Mouse (Mus musculus): ENCODE measurements around the gene Setd2. TPM values are rescaled to one million over a fixed set of nuclear protein-coding genes. Genes with fewer than 3 reads are reported as not detected.

Gene Setd2
- polyA plus RNA-seq, 1 experiment from 2014 or later = 19.7 TPM

DNA sequence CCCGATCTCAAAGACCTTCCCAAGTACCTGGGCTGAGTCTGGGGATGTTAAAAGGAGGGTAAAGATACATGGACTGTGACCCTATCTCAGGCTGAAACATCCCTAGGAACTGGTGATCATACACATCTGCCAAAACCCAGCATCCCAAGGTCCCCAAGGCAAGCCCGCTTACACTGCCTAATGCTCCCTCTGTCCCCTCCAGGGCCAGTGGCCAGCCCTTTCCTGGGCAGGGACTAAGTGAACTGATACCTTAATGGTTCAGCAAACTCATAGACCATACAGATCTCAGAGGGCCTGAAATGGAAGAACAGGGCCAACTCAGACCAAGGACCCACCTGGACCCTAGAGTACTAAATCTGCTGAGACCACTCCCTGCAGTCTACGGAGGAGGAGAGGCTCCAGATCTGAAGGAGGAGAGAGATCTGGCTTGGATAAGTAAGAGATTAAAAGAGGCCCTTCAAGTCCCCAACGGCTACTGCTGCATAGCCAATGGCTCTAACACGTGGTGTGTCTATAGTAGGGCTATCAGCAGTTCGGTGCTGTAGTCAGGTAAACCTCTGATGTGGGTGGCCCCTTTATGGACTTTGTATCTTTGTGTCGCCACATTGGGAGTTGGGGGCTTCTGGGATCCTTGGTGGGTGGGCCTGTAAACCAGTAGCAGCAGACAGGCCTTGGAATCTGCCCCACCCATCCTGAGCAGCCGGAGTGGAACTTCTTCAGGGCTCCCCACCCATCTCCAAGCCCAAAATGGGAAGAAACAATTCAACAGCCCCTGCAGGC is 91.2 kb downstream of the Setd2 start:
- no peak for ATAC-seq (replicated peaks; ENCODE audit: insufficient number of reproducible peaks, insufficient read depth, low FRiP score, low read depth)
- no peaks in the 10 kb centered on the region for H3K9me3 ChIP-seq (replicated peaks)
- peaks cover 13% of the 10 kb centered on the region for H3K4me1 ChIP-seq (replicated peaks)
- H3K4me2 ChIP-seq = peak overlapping the region; percentile 95
- peak overlapping the region; percentile 66 for H3K4me3 ChIP-seq
- 42% methylated on average over 8 of the region's 8 CpGs for WGBS
- peaks cover 35% of the 10 kb centered on the region for H3K36me3 ChIP-seq
- peak overlapping the region; percentile 88 for H3K27ac ChIP-seq
- no peaks in the 10 kb centered on the region for H3K27me3 ChIP-seq
- peak overlapping the region; percentile 74 for H3K9ac ChIP-seq

DNA sequence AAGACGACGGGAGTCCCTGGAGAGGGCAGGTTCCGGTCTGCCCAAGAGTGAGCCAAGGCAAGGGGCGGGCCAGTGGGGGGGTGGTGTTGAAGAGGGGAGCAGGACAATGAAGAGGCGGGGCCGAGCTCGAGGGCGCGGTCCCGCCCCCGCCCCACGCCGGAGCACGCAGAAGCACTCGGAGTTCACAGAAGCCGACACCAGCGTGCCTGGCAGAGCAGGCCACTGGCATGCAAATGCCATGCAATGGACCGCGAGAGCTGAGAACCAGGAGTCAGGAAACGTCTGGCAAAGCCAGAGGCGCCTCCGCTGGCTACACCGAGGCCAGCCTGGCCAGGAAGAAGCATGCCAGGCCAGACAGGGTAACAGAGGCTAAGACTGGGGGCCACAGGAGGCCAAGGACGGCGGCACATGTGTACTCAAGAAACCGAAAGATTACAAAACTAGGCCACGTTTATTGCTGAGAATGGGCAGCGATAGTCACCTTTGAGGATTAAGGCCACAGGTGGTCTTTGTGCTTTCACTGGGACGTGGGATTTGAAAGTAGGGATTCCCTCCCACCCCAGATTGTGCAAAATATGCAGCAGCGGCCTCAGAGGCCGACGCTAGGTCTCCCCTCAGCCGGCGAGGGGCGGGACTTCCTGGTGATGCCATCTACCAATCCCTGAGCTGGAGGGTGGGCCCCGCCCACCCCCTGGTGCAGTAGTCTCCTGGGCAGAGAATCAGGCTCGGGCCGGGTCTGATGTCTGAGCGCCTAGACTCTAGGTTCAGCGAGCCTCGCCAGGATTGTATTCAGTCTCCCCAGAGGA is 92.2 kb downstream of the Setd2 start, which contains the start of gene Nradd:
TSS of gene Nradd (minus strand) at position 92 of the 806 bp plus-strand sequence.
- 4% methylated on average over 41 of the region's 41 CpGs for WGBS
- ATAC-seq (replicated peaks; ENCODE audit: insufficient number of reproducible peaks, insufficient read depth, low FRiP score, low read depth) = peak; percentile 92
- Histone ChIP-seq H3K27ac (peak within 1 kb of the TSS; percentile 88), H3K9me3 (replicated peaks) (no peaks in the 10 kb centered on the region), H3K4me1 (replicated peaks) (peaks cover 13% of the 10 kb centered on the region), H3K4me3 (peak within 1 kb of the TSS; percentile 66), H3K4me2 (peak within 1 kb of the TSS; percentile 95), H3K9ac (peak within 1 kb of the TSS; percentile 74), H3K27me3 (no peaks in the 10 kb centered on the region), H3K36me3 (peaks cover 29% of the 10 kb centered on the region; the same call in 1 of the 2 replicates)

DNA sequence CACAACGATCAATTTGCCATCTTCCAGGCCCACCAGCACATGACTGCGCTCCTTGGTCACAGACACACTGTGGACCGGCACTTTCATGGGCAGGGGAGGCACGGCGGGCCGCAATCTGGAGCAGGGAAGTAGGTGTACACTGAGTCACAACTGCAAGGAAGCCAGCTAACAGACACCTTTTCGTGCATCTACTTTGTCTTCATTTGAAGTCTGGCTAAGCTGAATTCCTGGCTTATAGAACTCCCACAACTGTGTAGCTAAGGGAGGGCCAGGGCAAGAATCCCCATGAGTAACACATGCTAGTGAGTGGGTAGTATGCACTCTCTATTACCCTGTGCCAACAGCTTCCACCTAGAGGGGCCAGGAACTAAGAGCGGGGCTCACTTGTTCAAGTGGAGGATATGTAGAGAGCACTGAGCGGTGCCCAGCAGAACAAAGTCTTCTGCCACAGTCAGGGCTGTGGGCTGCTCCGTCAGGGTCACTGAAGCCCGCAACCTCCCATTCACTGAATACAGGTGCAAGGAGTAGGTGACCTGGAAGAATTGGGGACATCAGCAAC is 93.0 kb downstream of the Setd2 start:
- WGBS = 68% methylated on average over 11 of the region's 11 CpGs
- no peak for ATAC-seq (replicated peaks; ENCODE audit: insufficient number of reproducible peaks, insufficient read depth, low FRiP score, low read depth)
- 0 out of 2 replicates have a peak, but pooled peaks cover 3% of the 10 kb centered on the region for H3K27me3 ChIP-seq
- H3K4me2 ChIP-seq = peak overlapping the region; percentile 95
- peaks cover 26% of the 10 kb centered on the region; the same call in 1 of the 2 replicates for H3K36me3 ChIP-seq
- H3K9ac ChIP-seq = peak overlapping the region; percentile 74
- peak overlapping the region; percentile 66 for H3K4me3 ChIP-seq
- H3K9me3 ChIP-seq (replicated peaks) = no peaks in the 10 kb centered on the region
- peaks cover 13% of the 10 kb centered on the region for H3K4me1 ChIP-seq (replicated peaks)
- peak overlapping the region; percentile 88 for H3K27ac ChIP-seq

DNA sequence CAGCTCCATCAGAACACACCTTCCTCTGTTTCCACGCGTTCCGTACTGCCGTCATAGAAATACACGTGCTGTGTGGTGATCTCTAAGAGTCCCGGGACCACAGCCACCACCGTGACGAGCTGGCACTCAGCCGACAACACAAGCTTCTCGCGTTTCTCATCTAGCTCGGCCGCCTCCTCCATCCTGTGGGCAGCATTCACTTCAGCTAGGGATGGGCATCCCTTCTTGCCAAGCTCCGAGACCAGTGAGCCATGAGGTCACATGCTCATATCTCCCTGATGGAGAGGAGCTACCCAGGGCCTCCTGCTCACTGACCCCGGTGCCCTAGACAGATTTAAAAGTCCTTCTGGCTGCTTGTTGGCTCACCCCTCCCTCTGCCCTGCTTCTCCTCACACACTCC is 97.8 kb downstream of the Setd2 start:
- H3K27me3 ChIP-seq = peaks cover 44% of the 10 kb centered on the region
- no peaks in the 10 kb centered on the region for H3K9me3 ChIP-seq (replicated peaks)
- WGBS = 83% methylated on average over 15 of the region's 15 CpGs
- no peak overlapping the region for H3K9ac ChIP-seq
- no peak for ATAC-seq (replicated peaks; ENCODE audit: insufficient number of reproducible peaks, insufficient read depth, low FRiP score, low read depth)
- peaks cover 39% of the 10 kb centered on the region; the same call in 1 of the 2 replicates for H3K36me3 ChIP-seq
- H3K4me3 ChIP-seq = no peak overlapping the region
- H3K4me1 ChIP-seq (replicated peaks) = peaks cover 13% of the 10 kb centered on the region
- no peak overlapping the region for H3K27ac ChIP-seq
- H3K4me2 ChIP-seq = no peak overlapping the region

DNA sequence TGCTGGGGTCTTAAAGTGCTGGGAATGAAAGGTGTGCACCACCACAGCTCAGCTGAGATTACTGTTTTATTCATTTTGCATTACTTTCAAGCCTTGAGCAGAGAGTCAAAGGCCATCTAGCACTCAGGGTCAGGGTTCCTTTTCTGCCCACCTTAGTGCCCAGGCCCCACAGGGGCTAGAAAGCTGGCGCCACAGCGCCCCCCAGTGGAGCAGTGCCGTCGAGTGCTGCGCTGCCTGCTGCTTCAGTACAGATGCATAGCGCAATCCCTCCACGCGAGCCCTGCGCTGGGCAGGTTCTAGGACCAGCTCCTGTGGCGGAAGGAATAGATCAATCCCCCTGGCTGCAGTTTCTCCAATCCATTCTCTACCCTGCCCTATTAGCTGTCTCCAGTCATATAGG is 98.8 kb downstream of the Setd2 start:
- H3K27me3 ChIP-seq = peaks cover 48% of the 10 kb centered on the region
- H3K9ac ChIP-seq = no peak overlapping the region
- 29% methylated on average over 10 of the region's 10 CpGs for WGBS
- H3K27ac ChIP-seq = no peak overlapping the region
- H3K36me3 ChIP-seq = peaks cover 39% of the 10 kb centered on the region; the same call in 1 of the 2 replicates
- H3K9me3 ChIP-seq (replicated peaks) = no peaks in the 10 kb centered on the region
- peaks cover 8% of the 10 kb centered on the region for H3K4me1 ChIP-seq (replicated peaks)
- H3K4me3 ChIP-seq = no peak overlapping the region
- peak overlapping the region; percentile 56 for H3K4me2 ChIP-seq
- no peak for ATAC-seq (replicated peaks; ENCODE audit: insufficient number of reproducible peaks, insufficient read depth, low FRiP score, low read depth)

DNA sequence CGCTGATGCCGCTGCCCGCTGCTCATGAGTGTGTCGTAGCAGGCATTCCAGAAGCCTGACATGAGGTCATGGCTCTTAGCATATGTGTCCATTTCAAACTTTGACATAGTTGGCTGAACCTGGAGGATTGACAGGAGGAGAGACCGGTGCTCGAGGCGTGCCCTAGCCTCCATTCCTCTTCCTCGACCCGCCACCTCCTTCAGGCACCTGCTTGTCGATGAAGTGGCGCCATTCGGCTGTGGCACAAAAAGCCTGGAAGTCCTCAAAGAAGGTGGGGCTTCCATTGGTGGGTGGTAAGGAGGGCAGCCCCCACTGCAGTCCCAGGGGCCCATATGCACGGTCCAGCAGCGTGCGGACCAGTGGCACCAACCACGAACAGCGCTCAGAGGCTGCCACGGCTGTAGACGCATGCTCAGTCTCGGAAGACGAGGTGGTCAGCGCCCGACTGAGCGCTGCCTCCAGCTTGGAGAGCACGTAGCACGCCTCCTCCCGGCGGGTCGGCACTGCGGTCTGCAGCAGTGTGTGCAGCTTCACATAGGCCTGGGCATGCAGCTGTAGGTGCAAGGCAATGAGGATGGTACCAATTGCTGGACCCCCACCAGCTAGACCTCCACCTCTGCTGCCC is 99.4 kb downstream of the Setd2 start:
- Histone ChIP-seq H3K4me3 (peak overlapping the region; percentile 20; the same call in 1 of the 2 replicates), H3K36me3 (peaks cover 39% of the 10 kb centered on the region; the same call in 1 of the 2 replicates), H3K9ac (no peak overlapping the region), H3K4me2 (peak overlapping the region; percentile 56), H3K4me1 (replicated peaks) (peaks cover 8% of the 10 kb centered on the region), H3K27ac (no peak overlapping the region), H3K9me3 (replicated peaks) (no peaks in the 10 kb centered on the region), H3K27me3 (peaks cover 48% of the 10 kb centered on the region)
- WGBS = 30% methylated on average over 30 of the region's 30 CpGs
- ATAC-seq (replicated peaks; ENCODE audit: insufficient number of reproducible peaks, insufficient read depth, low FRiP score, low read depth) = no peak

DNA sequence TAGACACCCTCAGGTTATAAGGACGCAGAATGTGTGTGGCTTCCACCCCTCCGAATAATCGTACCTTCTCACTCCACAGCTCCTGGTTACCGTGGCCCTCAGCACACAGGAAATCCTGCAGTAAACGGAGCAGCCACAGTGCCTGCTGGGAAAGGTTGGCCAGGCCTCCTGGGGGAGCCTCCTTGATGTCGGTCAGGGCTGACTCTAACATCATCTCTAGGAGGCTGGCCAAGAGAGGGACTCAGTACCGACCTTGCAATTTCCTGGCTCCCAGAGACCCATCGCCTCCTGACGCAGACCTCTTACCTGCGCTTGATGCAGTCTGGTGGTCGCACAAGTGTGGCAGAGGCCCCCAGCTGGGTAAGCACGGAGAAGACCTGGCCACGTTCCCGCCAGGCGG is 100.3 kb downstream of the Setd2 start:
- peaks cover 30% of the 10 kb centered on the region; the same call in 1 of the 2 replicates for H3K36me3 ChIP-seq
- H3K4me1 ChIP-seq (replicated peaks) = peaks cover 8% of the 10 kb centered on the region
- WGBS = 81% methylated on average over 15 of the region's 15 CpGs
- H3K4me3 ChIP-seq = no peak overlapping the region
- no peak overlapping the region for H3K9ac ChIP-seq
- no peak overlapping the region for H3K27ac ChIP-seq
- no peak for ATAC-seq (replicated peaks; ENCODE audit: insufficient number of reproducible peaks, insufficient read depth, low FRiP score, low read depth)
- H3K27me3 ChIP-seq = peaks cover 48% of the 10 kb centered on the region
- H3K4me2 ChIP-seq = no peak overlapping the region
- no peaks in the 10 kb centered on the region for H3K9me3 ChIP-seq (replicated peaks)

DNA sequence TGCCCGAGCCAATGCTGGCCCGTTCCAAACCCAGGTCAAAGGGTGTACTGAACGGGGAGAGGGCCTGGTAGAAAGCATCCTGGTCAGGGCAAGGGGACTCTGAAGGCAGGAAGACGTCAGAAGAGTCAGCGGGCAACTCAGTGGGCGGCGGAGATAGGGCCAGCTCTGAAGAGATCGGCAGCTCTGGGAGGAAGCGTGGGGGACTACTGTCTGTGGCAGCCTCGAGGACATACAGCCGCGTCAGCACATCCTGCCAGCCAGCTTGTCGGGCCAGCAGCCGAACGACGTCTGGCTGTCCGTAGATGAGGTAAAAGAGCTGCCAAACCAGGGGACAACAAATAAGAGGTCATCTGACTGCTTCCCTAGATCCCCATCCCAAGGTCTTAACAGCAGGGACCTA is 101.5 kb downstream of the Setd2 start:
- WGBS = 72% methylated on average over 17 of the region's 17 CpGs
- no peaks in the 10 kb centered on the region for H3K9me3 ChIP-seq (replicated peaks)
- H3K4me3 ChIP-seq = no peak overlapping the region
- H3K4me2 ChIP-seq = no peak overlapping the region
- no peak overlapping the region for H3K27ac ChIP-seq
- peaks cover 8% of the 10 kb centered on the region for H3K4me1 ChIP-seq (replicated peaks)
- no peak for ATAC-seq (replicated peaks; ENCODE audit: insufficient number of reproducible peaks, insufficient read depth, low FRiP score, low read depth)
- H3K36me3 ChIP-seq = peaks cover 25% of the 10 kb centered on the region; the same call in 1 of the 2 replicates
- H3K27me3 ChIP-seq = peaks cover 48% of the 10 kb centered on the region
- no peak overlapping the region for H3K9ac ChIP-seq

DNA sequence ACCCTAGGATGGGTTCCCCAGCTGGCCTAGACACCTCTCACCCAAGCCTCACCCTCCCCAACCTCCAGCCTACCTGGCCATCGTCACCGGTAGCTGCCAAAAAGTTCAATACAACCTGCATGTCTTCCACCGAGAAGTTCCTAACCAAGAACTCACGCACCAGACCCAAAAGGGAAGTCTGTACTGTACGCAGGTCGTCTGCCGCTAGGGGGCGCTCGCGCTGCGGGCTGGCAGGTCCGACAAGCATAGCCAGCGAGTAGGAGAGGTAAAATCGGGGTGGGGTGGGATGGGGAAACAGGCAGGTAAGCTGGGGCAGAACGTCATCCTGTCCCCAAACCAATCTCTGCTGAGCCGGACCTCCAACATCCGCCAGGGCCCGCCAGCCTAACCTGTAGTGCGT is 102.8 kb downstream of the Setd2 start:
- Histone ChIP-seq H3K9me3 (replicated peaks) (no peaks in the 10 kb centered on the region), H3K36me3 (peaks cover 21% of the 10 kb centered on the region; the same call in 1 of the 2 replicates), H3K27me3 (peaks cover 47% of the 10 kb centered on the region), H3K9ac (no peak overlapping the region), H3K27ac (no peak overlapping the region), H3K4me3 (no peak overlapping the region), H3K4me2 (no peak overlapping the region), H3K4me1 (replicated peaks) (peaks cover 8% of the 10 kb centered on the region)
- 10% methylated on average over 19 of the region's 19 CpGs for WGBS
- no peak for ATAC-seq (replicated peaks; ENCODE audit: insufficient number of reproducible peaks, insufficient read depth, low FRiP score, low read depth)

DNA sequence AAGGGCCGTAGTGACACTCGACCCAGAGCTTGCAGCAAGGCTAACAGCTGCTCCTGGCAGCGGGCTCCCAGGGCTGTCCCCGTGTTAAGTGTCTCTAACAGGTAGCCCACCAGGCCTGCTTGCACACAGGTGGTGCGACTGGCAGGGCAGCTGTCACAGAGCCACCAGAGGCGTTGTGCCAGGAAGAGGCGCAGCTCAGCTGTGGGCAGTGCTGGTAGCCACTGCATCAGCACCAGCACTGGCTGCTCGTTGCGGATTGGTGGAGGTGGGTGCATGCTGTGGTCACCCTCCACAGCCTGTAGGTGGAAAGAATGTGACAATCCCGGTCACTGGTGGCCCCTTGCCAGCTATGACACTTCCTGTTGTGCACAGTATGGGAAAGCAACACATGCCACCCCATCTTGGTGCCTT is 106.2 kb downstream of the Setd2 start:
- H3K27me3 ChIP-seq = peaks cover 16% of the 10 kb centered on the region; the same call in 1 of the 2 replicates
- no peak overlapping the region for H3K9ac ChIP-seq
- H3K36me3 ChIP-seq = peaks cover 12% of the 10 kb centered on the region; the same call in 1 of the 2 replicates
- H3K9me3 ChIP-seq (replicated peaks) = no peaks in the 10 kb centered on the region
- 70% methylated on average over 10 of the region's 10 CpGs for WGBS
- no peak for ATAC-seq (replicated peaks; ENCODE audit: insufficient number of reproducible peaks, insufficient read depth, low FRiP score, low read depth)
- H3K4me2 ChIP-seq = no peak overlapping the region
- no peak overlapping the region for H3K4me3 ChIP-seq
- H3K27ac ChIP-seq = no peak overlapping the region
- no peaks in the 10 kb centered on the region for H3K4me1 ChIP-seq (replicated peaks)

All from heart, embryonic 15.5 days (tissue).